Comparison of ENCODE assay signal across 23 mouse cellular contexts in the genomic region with DNA sequence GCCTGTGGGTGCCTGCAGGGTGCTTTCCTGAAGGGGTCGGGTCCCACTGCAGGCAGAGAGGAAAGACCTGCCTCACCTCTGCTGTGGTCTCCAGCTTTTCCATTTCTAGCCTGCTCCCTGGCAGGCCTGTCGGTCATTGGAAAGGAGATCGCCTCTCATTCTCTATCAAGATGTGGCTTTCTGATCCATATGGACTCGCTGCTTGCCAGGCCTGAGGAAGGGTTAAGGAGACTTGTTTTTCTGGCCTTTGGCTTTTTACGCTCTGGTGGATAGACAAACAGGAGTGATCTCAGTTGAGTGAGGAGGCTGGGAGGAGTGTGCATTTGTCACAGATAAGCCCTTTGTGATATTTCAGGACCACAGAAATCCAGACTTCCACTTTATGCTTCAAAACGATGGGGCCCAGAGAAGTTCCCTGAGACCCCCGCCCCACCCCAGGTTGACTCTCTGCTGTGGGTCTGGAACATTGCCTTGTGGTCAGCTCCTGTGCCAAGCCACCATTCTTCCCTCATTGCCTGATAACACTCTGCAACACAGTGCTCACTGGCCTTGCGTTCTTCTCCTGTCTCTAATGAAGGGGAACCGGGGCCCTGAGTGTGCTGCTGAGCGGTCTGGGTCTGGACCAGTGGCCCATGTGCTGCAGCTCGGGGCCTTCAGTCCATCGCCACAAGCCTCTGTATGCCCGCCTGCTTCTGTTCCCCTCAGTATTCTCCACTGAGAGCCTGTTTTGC. TPM values are rescaled to one million over a fixed set of nuclear protein-coding genes. Genes with fewer than 3 reads are reported as not detected.
DNase-seq lines count a peak whose midpoint lies in the region; ATAC-seq lines count a peak whose summit lies in the region.
"Had no signal": no experiment of that assay in that cellular context is flagged by ENCODE, and none has a peak within 500 bp of the region (broad histone marks: within the 10 kb centered on the region; RNA-seq: fewer than 3 reads in every experiment).

No protein-coding gene starts in this region.

- H3K9ac ChIP-seq in embryonic facial prominence, embryonic 13.5 days = 0 out of 2 replicates have a peak overlapping the region, but pooled peaks have one; percentile 11
- H3K9ac ChIP-seq: heart, embryonic 13.5 days; hindbrain, embryonic 14.5 days; limb, embryonic 15.5 days; liver, embryonic 15.5 days had no signal

- 86% methylated on average over 13 of the region's 13 CpGs for WGBS in embryonic facial prominence, embryonic 13.5 days
- WGBS in embryonic facial prominence, embryonic 10.5 days = 87% methylated on average over 13 of the region's 13 CpGs

- H3K4me1 ChIP-seq in embryonic facial prominence, embryonic 13.5 days = no peaks in the 10 kb centered on the region
- 0 out of 2 replicates have a peak, but pooled peaks cover under 1% of the 10 kb centered on the region for H3K4me1 ChIP-seq in embryonic facial prominence, embryonic 10.5 days
- H3K4me1 ChIP-seq: heart, embryonic 13.5 days; limb, embryonic 15.5 days; liver, embryonic 15.5 days had no signal

- peaks cover 10% of the 10 kb centered on the region; the same call in 1 of the 2 replicates for H3K9me3 ChIP-seq in embryonic facial prominence, embryonic 13.5 days
- peaks cover 7% of the 10 kb centered on the region; the same call in 1 of the 2 replicates for H3K9me3 ChIP-seq in embryonic facial prominence, embryonic 10.5 days
- H3K9me3 ChIP-seq: limb, embryonic 15.5 days; liver, embryonic 15.5 days had no signal

- DNase-seq in adrenal gland, adult 2 months = peak; percentile 13
- no peak for DNase-seq in adrenal gland, postnatal 4 days (ENCODE audit: low spot score in 2 of 2)
- no peak for DNase-seq in embryonic facial prominence, embryonic 10.5 days (ENCODE audit: low spot score)
- DNase-seq in kidney, adult 8-10 months = peak; percentile 48 to 55
- peak; percentile 45 for DNase-seq in kidney, postnatal 14 days
- no peak for DNase-seq in urinary bladder, postnatal 10 days (ENCODE audit: low spot score)
- DNase-seq in adrenal gland, postnatal 14 days = no peak
- DNase-seq: adrenal gland, postnatal 25 days; embryo, embryonic 11 days; heart, adult 11 months; heart, postnatal 36 days; layer of hippocampus, postnatal 36 days; midbrain, embryonic 14.5 days; retina, postnatal 1 day; right cerebral cortex, postnatal 4 days; thymus, adult 2 months had no signal

- no peak for ATAC-seq in embryonic facial prominence, embryonic 13.5 days (ENCODE audit: insufficient number of reproducible peaks, insufficient read depth, low FRiP score, low TSS enrichment, low read depth)
- ATAC-seq: activated CD4-positive, CD25-positive, alpha-beta regulatory T cell, adult 4 months had no signal

- H3K27ac ChIP-seq in embryonic facial prominence, embryonic 13.5 days = no peak overlapping the region
- no peak overlapping the region for H3K27ac ChIP-seq in embryonic facial prominence, embryonic 10.5 days (replicated peaks)
- H3K27ac ChIP-seq: heart, embryonic 13.5 days; hindbrain, embryonic 14.5 days; limb, embryonic 15.5 days; liver, embryonic 15.5 days had no signal

- H3K36me3 ChIP-seq in embryonic facial prominence, embryonic 13.5 days = peaks cover 75% of the 10 kb centered on the region
- peaks cover 92% of the 10 kb centered on the region for H3K36me3 ChIP-seq in embryonic facial prominence, embryonic 10.5 days (replicated peaks)

- H3K4me2 ChIP-seq in embryonic facial prominence, embryonic 13.5 days = no peak overlapping the region
- H3K4me2 ChIP-seq: heart, embryonic 13.5 days; hindbrain, embryonic 14.5 days; limb, embryonic 15.5 days; liver, embryonic 15.5 days had no signal

- no peaks in the 10 kb centered on the region for H3K27me3 ChIP-seq in embryonic facial prominence, embryonic 13.5 days
- no peaks in the 10 kb centered on the region for H3K27me3 ChIP-seq in embryonic facial prominence, embryonic 10.5 days (replicated peaks; ENCODE audit: low read depth, poor library complexity, severe bottlenecking)
- H3K27me3 ChIP-seq: heart, embryonic 13.5 days; limb, embryonic 15.5 days; liver, embryonic 15.5 days had no signal

- no peak overlapping the region for H3K4me3 ChIP-seq in embryonic facial prominence, embryonic 13.5 days
- no peak overlapping the region for H3K4me3 ChIP-seq in embryonic facial prominence, embryonic 10.5 days
- H3K4me3 ChIP-seq: heart, embryonic 13.5 days; limb, embryonic 15.5 days; liver, embryonic 15.5 days; myocyte had no signal

RNA-seq across cellular contexts. Expression of a gene that starts 32.2 kb away (rescaled TPM):
- total RNA-seq in adrenal gland, adult 2 months (2021) = 100 to 1,000 TPM; 111 to 124 TPM
- polyA plus RNA-seq in adrenal gland, adult 2 months (2012; rRNA removed) = 42.9 and 45.9 TPM in 2 replicates
- total RNA-seq in adrenal gland, postnatal 4 days (2021) = 100 to 1,000 TPM; 131 to 133 TPM
- polyA plus RNA-seq in embryonic facial prominence, embryonic 13.5 days (2015; fragmentation: Nextera tagmentation; extraction: Ambion mirVana) = 116 and 127 TPM in 2 replicates
- polyA plus RNA-seq in embryonic facial prominence, embryonic 10.5 days (2016; fragmentation: Nextera tagmentation; extraction: Ambion mirVana) = 135 and 141 TPM in 2 replicates
- total RNA-seq in adrenal gland, postnatal 14 days (2021) = 137 and 144 TPM in 2 replicates

RNA-seq across cellular contexts. Expression of a gene that starts 32.6 kb away (rescaled TPM):
- total RNA-seq in adrenal gland, adult 2 months (2021) = 10 to 100 TPM; 13.0 to 13.4 TPM
- polyA plus RNA-seq in adrenal gland, adult 2 months (2012; rRNA removed) = 33.1 and 38.5 TPM in 2 replicates
- 10 to 100 TPM; 19.1 to 19.8 TPM for total RNA-seq in adrenal gland, postnatal 4 days (2021)
- polyA plus RNA-seq in embryonic facial prominence, embryonic 13.5 days (2015; fragmentation: Nextera tagmentation; extraction: Ambion mirVana) = 13.7 and 13.8 TPM in 2 replicates
- 10.4 and 11.6 TPM in 2 replicates for polyA plus RNA-seq in embryonic facial prominence, embryonic 10.5 days (2016; fragmentation: Nextera tagmentation; extraction: Ambion mirVana)
- total RNA-seq in adrenal gland, postnatal 14 days (2021) = 18.5 and 18.8 TPM in 2 replicates

Comparison
In these comparisons a context has a peak if more than half of its experiments do, and no peak if none do; other contexts are left out.
1. DNase-seq: peak in adrenal gland, adult 2 months (single experiment), kidney, adult 8-10 months (2 of 2) and kidney, postnatal 14 days (single experiment); none in adrenal gland, postnatal 4 days (0 of 2), embryonic facial prominence, embryonic 10.5 days (single experiment), urinary bladder, postnatal 10 days (single experiment) and adrenal gland, postnatal 14 days (single experiment).